Mouse (Mus musculus) CH12.LX (cell line): ENCODE measurements around the gene Ang4. TPM values are rescaled to one million over a fixed set of nuclear protein-coding genes. Genes with fewer than 3 reads are reported as not detected.

ENCODE experiments used
- DNase-seq: peaks from one replicate; pipeline ENCODE4 v3.0.0-alpha.2; 2013; ENCODE audit errors: extremely low read depth
- H3K27ac ChIP-seq: 2 replicates; pipeline ENCODE4 v1.5.1; 2012; ENCODE audit warnings: low read depth, mild to moderate bottlenecking, control low read depth, moderate library complexity; ENCODE audit not compliant: insufficient read depth
- H3K27me3 ChIP-seq: replicated peaks from 2 replicates; pipeline ENCODE3; 2012; ENCODE audit warnings: inconsistent platforms
- H3K36me3 ChIP-seq, 2 experiments: replicated peaks in 1 of 2; 2 replicates each; pipeline versions ENCODE3 to v1.6.1; 2012; ENCODE audit warnings: inconsistent platforms in 1 of 2, low read length in 1 of 2, mild to moderate bottlenecking in 1 of 2, mixed read lengths in 1 of 2, moderate library complexity in 1 of 2; ENCODE audit not compliant: control insufficient read depth in 1 of 2, insufficient read depth in 1 of 2
- H3K4me1 ChIP-seq, 2 experiments: 2 replicates each; pipeline ENCODE4 v1.6.1; 2012; ENCODE audit warnings: inconsistent platforms in 1 of 2, moderate library complexity in 1 of 2; ENCODE audit not compliant: insufficient read depth in 2 of 2, control insufficient read depth in 1 of 2
- H3K4me2 ChIP-seq: 2 replicates; pipeline ENCODE4 v1.6.1; 2012; ENCODE audit warnings: low read depth, mild to moderate bottlenecking, control low read depth; ENCODE audit not compliant: poor library complexity, insufficient read depth, severe bottlenecking
- H3K4me3 ChIP-seq, 3 experiments: fragments of 150-350 bp in 1 of 3; sonication (generic) in 1 of 3; replicated peaks in 1 of 3; 2 replicates each; pipeline versions ENCODE3 to v1.5.1; 2011 to 2012; ENCODE audit warnings: low read depth in 2 of 3, low read length in 2 of 3, mild to moderate bottlenecking in 2 of 3, moderate library complexity in 2 of 3, control low read depth in 1 of 3, improper control_type of control experiment in 1 of 3, inconsistent platforms in 1 of 3, mixed read lengths in 1 of 3; ENCODE audit not compliant: poor library complexity in 1 of 3
- H3K79me2 ChIP-seq: replicated peaks from 2 replicates; pipeline ENCODE4 v1.6.1; 2012; ENCODE audit warnings: mild to moderate bottlenecking, moderate library complexity; ENCODE audit not compliant: control insufficient read depth, poor library complexity, insufficient read depth, severe bottlenecking; ENCODE audit errors: extremely low read depth
- H3K9ac ChIP-seq: 2 replicates; pipeline ENCODE4 v1.6.1; 2012; ENCODE audit warnings: low read depth, mild to moderate bottlenecking, control low read depth, moderate library complexity; ENCODE audit not compliant: insufficient read depth
- H3K9me3 ChIP-seq: replicated peaks from 2 replicates; pipeline ENCODE3; 2012; ENCODE audit warnings: low read length, inconsistent platforms, mixed read lengths
- CHD2 ChIP-seq: IDR thresholded peaks from 2 replicates; pipeline ENCODE4 v1.6.1; 2011; ENCODE audit warnings: low read length, improper control_type of control experiment
- CTCF ChIP-seq, 2 experiments: IDR thresholded peaks in 1 of 2; conservative IDR thresholded peaks in 1 of 2; 2 replicates each; pipeline ENCODE4 v1.5.1; 2011 to 2012; ENCODE audit warnings: low read depth in 2 of 2, low read length in 2 of 2, improper control_type of control experiment in 1 of 2, inconsistent platforms in 1 of 2, mild to moderate bottlenecking in 1 of 2, moderate library complexity in 1 of 2
- E2F4 ChIP-seq: IDR thresholded peaks from 2 replicates; pipeline ENCODE4 v1.6.1; 2011; ENCODE audit warnings: low read depth, low read length, improper control_type of control experiment; ENCODE audit not compliant: insufficient replicate concordance
- EP300 ChIP-seq: IDR thresholded peaks from 2 replicates; pipeline ENCODE4 v1.6.1; 2011; ENCODE audit warnings: low read length, improper control_type of control experiment
- IRF4 ChIP-seq: IDR thresholded peaks from 2 replicates; pipeline ENCODE4 v1.6.1; 2014; ENCODE audit warnings: low read depth, mild to moderate bottlenecking, inconsistent platforms, low read length, improper control_type of control experiment
- JUN ChIP-seq: IDR thresholded peaks from 2 replicates; pipeline ENCODE4 v1.6.1; 2011; ENCODE audit warnings: low read depth, mild to moderate bottlenecking, low read length, improper control_type of control experiment, moderate library complexity; ENCODE audit not compliant: insufficient read depth
- JUND ChIP-seq: conservative IDR thresholded peaks from 2 replicates; pipeline ENCODE4 v1.6.1; 2011; ENCODE audit warnings: low read depth, low read length, improper control_type of control experiment
- MAZ ChIP-seq: IDR thresholded peaks from 2 replicates; pipeline ENCODE4 v1.6.1; 2012; ENCODE audit warnings: low read depth, mild to moderate bottlenecking, inconsistent platforms, low read length, improper control_type of control experiment, moderate library complexity
- MYC ChIP-seq: IDR thresholded peaks from 2 replicates; pipeline ENCODE4 v1.6.1; 2011; ENCODE audit warnings: low read depth, mild to moderate bottlenecking, improper control_type of control experiment, low read length
- NELFE ChIP-seq: IDR thresholded peaks from 2 replicates; pipeline ENCODE4 v1.6.1; 2011; ENCODE audit warnings: low read depth, low read length, improper control_type of control experiment
- POLR2AphosphoS2 ChIP-seq: IDR thresholded peaks from 2 replicates; pipeline ENCODE4 v1.6.1; 2011; ENCODE audit warnings: low read depth, low read length, improper control_type of control experiment
- RAD21 ChIP-seq: IDR thresholded peaks from 2 replicates; pipeline ENCODE4 v1.6.1; 2011; ENCODE audit warnings: low read depth, mild to moderate bottlenecking, low read length, improper control_type of control experiment, moderate library complexity
- RCOR1 ChIP-seq: conservative IDR thresholded peaks from 2 replicates; pipeline ENCODE4 v1.6.1; 2012; ENCODE audit warnings: low read depth, mild to moderate bottlenecking, inconsistent platforms, low read length, improper control_type of control experiment
- SIN3A ChIP-seq: IDR thresholded peaks from 2 replicates; pipeline ENCODE4 v1.6.1; 2012; ENCODE audit warnings: low read length, improper control_type of control experiment, inconsistent platforms
- SMC3 ChIP-seq: IDR thresholded peaks from 2 replicates; pipeline ENCODE4 v1.6.1; 2011; ENCODE audit warnings: low read depth, low read length, improper control_type of control experiment
- TCF12 ChIP-seq: IDR thresholded peaks from 2 replicates; pipeline ENCODE4 v1.6.1; 2014; ENCODE audit warnings: low read depth, mild to moderate bottlenecking, inconsistent platforms, low read length, improper control_type of control experiment
- UBTF ChIP-seq: IDR thresholded peaks from 2 replicates; pipeline ENCODE4 v1.6.1; 2012; ENCODE audit warnings: low read depth, mild to moderate bottlenecking, inconsistent platforms, low read length, improper control_type of control experiment, moderate library complexity
- ZMIZ1 ChIP-seq: IDR thresholded peaks from 2 replicates; pipeline ENCODE4 v1.6.1; 2012; ENCODE audit warnings: low read depth, mild to moderate bottlenecking, inconsistent platforms, low read length, improper control_type of control experiment
- ZNF384 ChIP-seq: IDR thresholded peaks from 2 replicates; pipeline ENCODE4 v1.6.1; 2012; ENCODE audit warnings: low read depth, low read length, improper control_type of control experiment, inconsistent platforms
- dilution Hi-C: fragments of 300-500 bp; cut with MboI; formaldehyde crosslinking; loops from 2 replicates; pipeline ENCODE4 v1.14.3; 2020; ENCODE audit warnings: low sequenced_read_pairs; ENCODE audit not compliant: extremely low pct_unique_long_range_greater_than_20kb, extremely low pct_ligation_motif_present
- in situ Hi-C: fragments of 300-500 bp; cut with MboI; formaldehyde crosslinking; loops from 3 replicates; pipeline ENCODE4 v1.14.3; 2019; ENCODE audit warnings: low sequenced_read_pairs, low pct_ligation_motif_present, low pct_unique_long_range_greater_than_20kb, mixed read lengths
- polyA plus RNA-seq: library from polyadenylated mRNA; unstranded; fragments of >175 nt; gene quantifications from 2 replicates; pipeline ENCODE4 v1.2.1, GENCODE M21; 2012; ENCODE audit warnings: low read depth; ENCODE audit not compliant: insufficient read length
- total RNA-seq, 2 experiments: library from RNA; depleted of rRNA; stranded (reverse); fragments of 300-350 nt in 1 of 2; fragments of >200 nt in 1 of 2; gene quantifications; 2 replicates each; pipeline ENCODE4 v1.2.3; 2012 to 2014

Gene Ang4
- total and polyA plus RNA-seq, 3 experiments: not detected

- peak overlapping the region; percentile 76; the same call in 1 of the 2 replicates for H3K4me2 ChIP-seq
- no peak overlapping the region for H3K27ac ChIP-seq
- H3K4me1 ChIP-seq: peaks cover 0 to 3% of the 10 kb centered on the region in 2 experiments; a peak in 1 of 4 replicates
- no peaks in the 10 kb centered on the region for H3K79me2 ChIP-seq
- H3K4me3 ChIP-seq: no peak overlapping the region
- in situ Hi-C loops (no loop called here), dilution Hi-C loops (no loop called here)
- H3K36me3 ChIP-seq: peaks cover 0 to 5% of the 10 kb centered on the region in 2 experiments
- no peaks in the 10 kb centered on the region for H3K27me3 ChIP-seq
- no peak for DNase-seq
- no peaks in the 10 kb centered on the region for H3K9me3 ChIP-seq
- TF ChIP-seq JUND (no peak), EP300 (no peak), IRF4 (no peak), SMC3 (no peak), TCF12 (no peak), ZMIZ1 (no peak), JUN (no peak), CHD2 (no peak), MAZ (no peak), NELFE (no peak), SIN3A (no peak), ZNF384 (no peak), E2F4 (no peak), CTCF (conservative IDR thresholded peaks at IDR 0.05 in 1 of 2, IDR thresholded peaks at IDR 0.05 in 1 of 2; ENCODE audit: low read depth in 2 of 2, low read length in 2 of 2) (no peak), UBTF (no peak), MYC (no peak), RCOR1 (no peak), RAD21 (no peak), POLR2AphosphoS2 (no peak)
- no peak overlapping the region for H3K9ac ChIP-seq
Observed at GRCm38 (mm10) chr14:51740347-51741170, 32.8 kb downstream of the Ang4 start.
